Mouse (Mus musculus): ENCODE measurements around the gene Ifnlr1. TPM values are rescaled to one million over a fixed set of nuclear protein-coding genes. Genes with fewer than 3 reads are reported as not detected.
"Not testable (repeated sequence)": the region's sequence is repeated elsewhere in the genome, so short reads cannot be mapped to it uniquely, and the experiment has no call there.

Ifnlr1 gene
- polyA plus RNA-seq, 1 experiment from 2014 or later, result 0.65 TPM

- Histone ChIP-seq H3K4me3 (ENCODE audit: control insufficient read depth in 1 of 2, insufficient read depth in 1 of 2, low read depth in 1 of 2, low read length in 2 of 2) (no peak overlapping the region), H3K9ac (ENCODE audit: low read length) (no peak overlapping the region), H3K36me3 (ENCODE audit: control insufficient read depth, insufficient read depth, low read length) (no peaks in the 10 kb centered on the region), H3K4me2 (ENCODE audit: low read length) (no peak overlapping the region), H3K4me1 (ENCODE audit: control insufficient read depth in 2 of 2, insufficient read depth in 2 of 2, low read length in 2 of 2) (no peaks in the 10 kb centered on the region), H3K9me3 (ENCODE audit: control insufficient read depth, low read length) (0 out of 2 replicates have a peak, but pooled peaks cover 2% of the 10 kb centered on the region), H3K27ac (replicated peaks in 1 of 2; ENCODE audit: control insufficient read depth in 1 of 2, insufficient read depth in 1 of 2, low read depth in 2 of 2, low read length in 2 of 2) (no peak overlapping the region), H3K27me3 (ENCODE audit: control insufficient read depth, insufficient read depth, low read length) (no peaks in the 10 kb centered on the region)
- 68% methylated on average over 11 of the region's 11 CpGs for WGBS
- ATAC-seq (ENCODE audit: insufficient number of reproducible peaks, insufficient read depth, low FRiP score, low read depth), result no peak
Measured at GRCm38 (mm10) chr4:135709621-135710020, 23.5 kb downstream of the Ifnlr1 start.

GRCm38 (mm10) chr4:135710392-135710791 is 24.3 kb downstream of the Ifnlr1 start:
- Histone ChIP-seq H3K9ac (ENCODE audit: low read length) (no peak overlapping the region), H3K27ac (replicated peaks in 1 of 2; ENCODE audit: control insufficient read depth in 1 of 2, insufficient read depth in 1 of 2, low read depth in 2 of 2, low read length in 2 of 2) (no peak overlapping the region), H3K4me2 (ENCODE audit: low read length) (no peak overlapping the region), H3K36me3 (ENCODE audit: control insufficient read depth, insufficient read depth, low read length) (no peaks in the 10 kb centered on the region), H3K27me3 (ENCODE audit: control insufficient read depth, insufficient read depth, low read length) (no peaks in the 10 kb centered on the region), H3K4me3 (ENCODE audit: control insufficient read depth in 1 of 2, insufficient read depth in 1 of 2, low read depth in 1 of 2, low read length in 2 of 2) (no peak overlapping the region), H3K9me3 (ENCODE audit: control insufficient read depth, low read length) (0 out of 2 replicates have a peak, but pooled peaks cover 6% of the 10 kb centered on the region), H3K4me1 (ENCODE audit: control insufficient read depth in 2 of 2, insufficient read depth in 2 of 2, low read length in 2 of 2) (no peaks in the 10 kb centered on the region)
- ATAC-seq (ENCODE audit: insufficient number of reproducible peaks, insufficient read depth, low FRiP score, low read depth), result no peak
- 29% methylated on average over 3 of the region's 3 CpGs for WGBS

DNA sequence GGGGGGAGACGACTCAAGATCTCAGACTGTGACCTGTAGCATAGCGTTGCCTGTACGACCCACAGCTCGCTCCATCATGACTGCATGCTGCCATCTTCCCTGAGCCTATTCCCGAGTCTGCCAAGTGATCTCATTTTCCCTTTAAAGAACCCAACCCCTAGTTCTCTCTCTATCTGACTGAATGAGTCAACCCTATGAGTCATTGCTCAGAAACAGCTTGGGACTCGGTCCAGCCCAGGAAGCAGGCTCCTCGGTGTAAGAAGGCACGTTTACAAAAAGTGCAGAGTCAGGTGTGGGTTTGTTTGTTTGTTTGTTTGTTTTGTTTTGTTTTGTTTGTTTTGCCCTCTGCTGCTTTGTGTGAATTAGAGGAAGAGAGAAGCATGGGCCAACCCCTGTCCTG is 28.7 kb downstream of the Ifnlr1 start:
- Histone ChIP-seq H3K9me3 (ENCODE audit: control insufficient read depth, low read length) (peaks cover 9% of the 10 kb centered on the region; the same call in 1 of the 2 replicates), H3K4me3 (ENCODE audit: control insufficient read depth in 1 of 2, insufficient read depth in 1 of 2, low read depth in 1 of 2, low read length in 2 of 2) (no peak overlapping the region), H3K4me2 (ENCODE audit: low read length) (no peak overlapping the region), H3K4me1 (ENCODE audit: control insufficient read depth in 2 of 2, insufficient read depth in 2 of 2, low read length in 2 of 2) (no peaks in the 10 kb centered on the region), H3K9ac (ENCODE audit: low read length) (no peak overlapping the region), H3K27ac (replicated peaks in 1 of 2; ENCODE audit: control insufficient read depth in 1 of 2, insufficient read depth in 1 of 2, low read depth in 2 of 2, low read length in 2 of 2) (no peak overlapping the region), H3K27me3 (ENCODE audit: control insufficient read depth, insufficient read depth, low read length) (no peaks in the 10 kb centered on the region), H3K36me3 (ENCODE audit: control insufficient read depth, insufficient read depth, low read length) (no peaks in the 10 kb centered on the region)
- no peak for ATAC-seq (ENCODE audit: insufficient number of reproducible peaks, insufficient read depth, low FRiP score, low read depth)
- WGBS, result 62% methylated on average over 8 of the region's 8 CpGs

- H3K27ac ChIP-seq (replicated peaks in 1 of 2; ENCODE audit: control insufficient read depth in 1 of 2, insufficient read depth in 1 of 2, low read depth in 2 of 2, low read length in 2 of 2); H3K27me3 ChIP-seq (ENCODE audit: control insufficient read depth, insufficient read depth, low read length); H3K4me3 ChIP-seq (ENCODE audit: control insufficient read depth in 1 of 2, insufficient read depth in 1 of 2, low read depth in 1 of 2, low read length in 2 of 2); H3K36me3 ChIP-seq (ENCODE audit: control insufficient read depth, insufficient read depth, low read length); H3K9ac ChIP-seq (ENCODE audit: low read length); ATAC-seq (ENCODE audit: insufficient number of reproducible peaks, insufficient read depth, low FRiP score, low read depth); H3K4me1 ChIP-seq (ENCODE audit: control insufficient read depth in 2 of 2, insufficient read depth in 2 of 2, low read length in 2 of 2); H3K4me2 ChIP-seq (ENCODE audit: low read length): not testable (repeated sequence)
- WGBS, result 92% methylated on average over 11 of the region's 11 CpGs
- peaks cover 14% of the 10 kb centered on the region for H3K9me3 ChIP-seq (ENCODE audit: control insufficient read depth, low read length)
Measured at GRCm38 (mm10) chr4:135716438-135716837, 30.4 kb downstream of the Ifnlr1 start.

- Histone ChIP-seq H3K27me3 (ENCODE audit: control insufficient read depth, insufficient read depth, low read length) (no peaks in the 10 kb centered on the region), H3K9me3 (ENCODE audit: control insufficient read depth, low read length) (peaks cover 12% of the 10 kb centered on the region), H3K27ac (replicated peaks in 1 of 2; ENCODE audit: control insufficient read depth in 1 of 2, insufficient read depth in 1 of 2, low read depth in 2 of 2, low read length in 2 of 2) (no peak overlapping the region), H3K4me1 (ENCODE audit: control insufficient read depth in 2 of 2, insufficient read depth in 2 of 2, low read length in 2 of 2) (peaks cover 3 to 7% of the 10 kb centered on the region in 2 experiments; a peak in 3 of 4 replicates), H3K36me3 (ENCODE audit: control insufficient read depth, insufficient read depth, low read length) (no peaks in the 10 kb centered on the region), H3K4me3 (ENCODE audit: control insufficient read depth in 1 of 2, insufficient read depth in 1 of 2, low read depth in 1 of 2, low read length in 2 of 2) (no peak overlapping the region), H3K4me2 (ENCODE audit: low read length) (no peak overlapping the region), H3K9ac (ENCODE audit: low read length) (no peak overlapping the region)
- 71% methylated on average over 17 of the region's 17 CpGs for WGBS
- ATAC-seq (ENCODE audit: insufficient number of reproducible peaks, insufficient read depth, low FRiP score, low read depth), result no peak
Measured at GRCm38 (mm10) chr4:135722540-135723290, 36.6 kb downstream of the Ifnlr1 start.

GRCm38 (mm10) chr4:135726416-135726815 is 40.3 kb downstream of the Ifnlr1 start:
- H3K9ac ChIP-seq (ENCODE audit: low read length), result no peak overlapping the region
- no peak overlapping the region for H3K4me2 ChIP-seq (ENCODE audit: low read length)
- ATAC-seq (ENCODE audit: insufficient number of reproducible peaks, insufficient read depth, low FRiP score, low read depth), result no peak
- no peaks in the 10 kb centered on the region for H3K36me3 ChIP-seq (ENCODE audit: control insufficient read depth, insufficient read depth, low read length)
- 0 out of 2 replicates have a peak, but pooled peaks cover 4% of the 10 kb centered on the region for H3K9me3 ChIP-seq (ENCODE audit: control insufficient read depth, low read length)
- no peak overlapping the region for H3K27ac ChIP-seq (replicated peaks in 1 of 2; ENCODE audit: control insufficient read depth in 1 of 2, insufficient read depth in 1 of 2, low read depth in 2 of 2, low read length in 2 of 2)
- no peak overlapping the region for H3K4me3 ChIP-seq (ENCODE audit: control insufficient read depth in 1 of 2, insufficient read depth in 1 of 2, low read depth in 1 of 2, low read length in 2 of 2)
- 63% methylated on average over 11 of the region's 11 CpGs for WGBS
- H3K27me3 ChIP-seq (ENCODE audit: control insufficient read depth, insufficient read depth, low read length), result no peaks in the 10 kb centered on the region
- H3K4me1 ChIP-seq (ENCODE audit: control insufficient read depth in 2 of 2, insufficient read depth in 2 of 2, low read length in 2 of 2), result peaks cover 9 to 14% of the 10 kb centered on the region in 2 experiments

DNA sequence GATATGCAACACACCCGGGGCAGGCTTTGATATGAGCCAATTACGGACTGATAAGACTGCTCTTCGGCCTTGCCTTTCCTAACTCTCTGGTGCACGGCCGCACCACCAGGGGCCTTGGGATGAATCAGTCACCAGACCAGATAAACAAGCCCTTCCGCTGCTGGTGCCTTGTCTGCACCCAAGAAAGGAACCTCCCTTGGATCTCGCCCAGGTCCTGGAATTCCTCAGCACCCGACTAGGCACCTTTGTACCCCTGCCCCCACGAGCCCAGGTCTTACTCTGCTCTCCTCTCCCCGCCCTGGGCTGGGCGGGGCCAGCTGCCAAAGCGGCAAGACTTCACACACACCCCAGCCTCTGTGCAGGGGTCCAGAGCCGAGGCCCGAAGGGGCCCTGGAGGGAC is 41.7 kb downstream of the Ifnlr1 start, which contains the start of gene Il22ra1:
Il22ra1 (plus strand) TSS at position 356 of the 400 bp plus-strand sequence.
- H3K4me3 ChIP-seq (ENCODE audit: control insufficient read depth in 1 of 2, insufficient read depth in 1 of 2, low read depth in 1 of 2, low read length in 2 of 2), result peak within 1 kb of the TSS; percentile 14
- no peaks in the 10 kb centered on the region for H3K36me3 ChIP-seq (ENCODE audit: control insufficient read depth, insufficient read depth, low read length)
- peak within 1 kb of the TSS; percentile 53 for H3K4me2 ChIP-seq (ENCODE audit: low read length)
- H3K4me1 ChIP-seq (ENCODE audit: control insufficient read depth in 2 of 2, insufficient read depth in 2 of 2, low read length in 2 of 2), result peaks cover 9 to 14% of the 10 kb centered on the region in 2 experiments
- no peak within 1 kb of the TSS for H3K27ac ChIP-seq (replicated peaks in 1 of 2; ENCODE audit: control insufficient read depth in 1 of 2, insufficient read depth in 1 of 2, low read depth in 2 of 2, low read length in 2 of 2)
- peak within 1 kb of the TSS; percentile 9; the same call in 1 of the 2 replicates for H3K9ac ChIP-seq (ENCODE audit: low read length)
- H3K27me3 ChIP-seq (ENCODE audit: control insufficient read depth, insufficient read depth, low read length), result no peaks in the 10 kb centered on the region
- 4% methylated on average over 14 of the region's 14 CpGs for WGBS
- H3K9me3 ChIP-seq (ENCODE audit: control insufficient read depth, low read length), result 0 out of 2 replicates have a peak, but pooled peaks cover 1% of the 10 kb centered on the region
- peak; percentile 51; the same call in 1 of the 2 replicates for ATAC-seq (ENCODE audit: insufficient number of reproducible peaks, insufficient read depth, low FRiP score, low read depth)

Data from heart, embryonic 14.5 days (tissue).